Mouse (Mus musculus): ENCODE measurements around the gene Osbpl10.

- no peak for TF ChIP-seq CTCF (IDR thresholded peaks at IDR 0.05; ENCODE audit: insufficient read depth, low read length)
- no peak for TF ChIP-seq POLR2A (IDR thresholded peaks at IDR 0.05; ENCODE audit: borderline replicate concordance, extremely low read depth, low read depth, low read length)
Measured at GRCm38 (mm10) chr9:114995716-114996115, 17.3 kb downstream of the Osbpl10 start.

Measured in lung, adult 2 months (tissue).